Mouse (Mus musculus): Measurements from ENCODE around the gene Ndufv3.

DNA sequence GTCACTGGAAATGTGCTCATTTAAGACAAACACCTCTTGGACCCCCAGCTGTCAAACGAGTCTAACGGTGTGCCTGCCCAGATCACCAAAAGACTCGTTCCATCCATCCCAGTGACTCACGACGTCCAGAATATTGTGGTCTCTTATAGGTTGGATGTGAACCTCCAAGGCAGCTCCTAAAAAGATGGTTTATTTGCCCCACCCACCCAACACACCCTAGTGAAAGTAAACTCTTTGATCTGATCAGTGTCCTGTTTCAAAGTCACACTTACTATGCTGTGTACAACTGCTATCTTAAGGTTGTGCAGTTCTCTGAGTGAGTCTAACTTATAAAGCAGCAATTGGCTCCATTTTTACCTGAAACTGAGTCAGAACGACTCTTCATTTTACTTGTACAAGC, 7.3 kb upstream of the Ndufv3 start:
- TF ChIP-seq CTCF (IDR thresholded peaks at IDR 0.05; ENCODE audit: insufficient read depth, low read length), result no peak
- TF ChIP-seq POLR2A (IDR thresholded peaks at IDR 0.05; ENCODE audit: borderline replicate concordance, extremely low read depth, low read depth, low read length), result no peak
